Mouse (Mus musculus): ENCODE measurements at regions not wholly inside any gene's neighbourhood (a gene's known extent, or its start where the extent isn't known, plus 50 kb on each side); places are given as distances from the start of the nearest gene placed in this dataset.
"Not testable (repeated sequence)": the region's sequence is repeated elsewhere in the genome, so short reads cannot be mapped to it uniquely, and the experiment has no call there.

DNA sequence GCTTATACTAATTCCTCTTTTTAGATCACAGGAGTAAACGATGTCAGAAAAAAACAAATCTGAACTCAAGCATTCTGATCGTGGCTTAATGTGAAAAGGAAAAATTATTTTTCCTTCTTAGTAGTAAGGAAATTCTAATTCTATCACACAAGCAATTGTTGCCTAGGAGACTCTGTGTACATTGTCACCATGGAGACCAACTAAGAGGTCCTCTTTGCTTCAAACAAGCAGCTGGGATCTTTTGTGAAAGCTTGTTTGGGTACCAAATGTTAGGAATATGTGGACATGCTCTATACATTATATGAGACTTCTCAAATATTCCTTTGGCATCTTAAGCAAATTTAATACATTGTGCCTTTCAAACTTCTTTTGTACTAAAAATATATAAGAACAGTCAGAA lies 345.9 kb upstream of the Atp10a start:
- no peak for DNase-seq

DNA sequence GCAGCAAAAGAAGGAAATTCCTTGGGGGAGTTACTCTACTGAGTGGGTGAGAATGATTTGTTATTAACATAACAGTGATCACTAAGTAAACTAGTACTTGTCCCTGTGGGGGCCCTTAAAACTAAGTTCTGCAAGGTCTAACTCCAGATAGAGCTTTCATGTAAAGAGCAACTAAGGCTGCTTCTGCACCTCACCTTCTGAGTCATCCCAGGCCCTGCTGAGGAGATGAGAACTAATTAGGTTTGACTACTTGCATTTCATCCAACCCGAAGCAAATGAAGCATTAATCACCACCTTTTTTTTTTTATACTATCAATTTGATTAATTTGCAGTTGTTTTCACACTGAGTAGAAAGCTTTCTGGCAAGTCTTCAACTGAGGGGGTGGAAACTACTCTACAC lies 333.6 kb upstream of the Atp10a start:
- DNase-seq: no peak

DNA sequence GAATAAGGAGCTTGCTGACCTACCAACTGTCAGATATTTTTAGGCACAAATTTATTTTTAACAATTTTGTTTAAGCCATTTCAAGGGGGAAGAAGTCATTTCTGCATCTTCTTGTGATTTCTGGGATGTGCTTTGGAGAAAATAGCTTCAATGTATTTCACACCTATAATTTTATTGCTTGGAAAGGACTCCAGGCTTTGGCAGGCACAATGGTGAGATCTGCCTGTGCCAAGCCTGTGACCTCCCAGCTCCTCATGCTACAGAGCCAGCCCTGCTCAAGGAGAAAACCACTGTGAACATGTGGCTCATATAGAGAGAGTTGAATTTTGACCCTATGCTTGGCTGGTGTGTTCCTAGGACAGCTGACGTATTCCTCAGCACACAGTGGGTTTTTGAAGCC lies 288.6 kb upstream of the Atp10a start:
- no peak for DNase-seq

DNA sequence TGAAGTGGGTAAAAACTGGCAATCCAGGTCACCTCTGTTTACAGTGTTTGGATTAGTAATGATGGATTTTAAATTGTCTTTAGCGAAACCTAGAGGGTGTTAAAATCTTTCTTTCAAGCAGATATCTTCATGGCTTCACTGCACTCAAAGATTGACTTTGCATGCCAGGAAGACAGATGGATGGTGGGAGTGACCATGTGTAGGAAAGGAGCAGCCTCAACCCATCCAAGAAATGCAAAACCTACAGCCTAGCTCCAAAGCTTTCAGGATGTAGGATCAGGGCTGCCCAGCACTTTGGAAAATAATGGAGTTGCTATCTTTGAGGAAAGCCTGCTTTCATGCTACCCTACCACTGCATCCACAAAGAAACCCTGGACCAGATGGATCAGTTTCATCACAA lies 272.6 kb upstream of the Atp10a start:
- no peak for DNase-seq

DNA sequence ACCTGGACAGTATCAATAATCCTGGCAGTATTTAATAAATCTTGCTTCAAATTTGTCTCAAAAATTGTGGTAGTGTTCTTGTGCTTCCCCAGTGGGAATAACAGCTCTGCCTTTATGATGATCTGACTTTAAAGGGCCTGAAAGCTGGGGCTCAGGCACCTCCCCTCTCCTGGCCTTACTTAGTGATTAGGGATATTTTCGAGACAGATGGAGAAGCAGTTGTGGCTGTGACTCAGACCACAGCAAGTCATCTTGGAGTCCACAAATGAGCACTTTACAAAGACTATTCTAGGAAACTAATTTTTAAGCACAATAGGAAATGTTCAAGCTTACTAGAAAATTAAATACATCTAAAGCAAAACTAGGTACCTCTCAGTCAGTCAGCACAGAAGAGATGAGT lies 267.6 kb upstream of the Atp10a start:
- DNase-seq: no peak

DNA sequence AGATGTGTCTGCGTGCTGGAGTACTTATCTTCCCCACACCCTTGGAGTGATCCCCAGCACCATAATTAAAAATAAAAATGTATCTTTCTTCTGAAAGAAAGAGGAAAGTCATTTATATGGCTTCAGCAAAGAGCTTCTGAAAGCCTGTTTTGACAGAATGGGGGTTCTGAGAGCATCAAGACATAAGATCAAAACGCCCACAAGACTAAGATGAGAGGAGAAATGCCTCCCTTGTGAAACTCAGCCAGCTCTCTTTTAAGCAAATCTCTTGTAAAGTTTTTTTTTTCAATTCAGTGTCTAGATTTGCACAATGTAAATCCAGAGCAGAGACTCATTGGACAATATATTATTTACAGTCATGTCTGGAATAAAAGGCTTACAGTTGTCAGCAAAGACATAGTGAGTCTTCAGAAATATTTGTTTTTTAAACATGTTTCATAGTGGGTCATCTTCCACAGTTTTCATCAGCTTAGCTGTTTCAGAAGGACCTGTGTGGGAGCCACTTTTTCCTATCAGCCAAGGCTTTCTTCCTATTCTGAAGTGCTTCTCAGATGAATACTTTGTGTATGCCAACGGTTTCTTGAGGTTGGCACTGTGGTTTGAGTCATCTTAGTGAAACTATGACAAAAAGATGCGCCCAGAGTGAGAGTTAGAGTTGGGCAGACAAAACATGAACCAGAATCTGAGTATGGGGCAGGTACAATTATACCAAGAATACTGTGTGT lies 263.4 kb upstream of the Atp10a start:
- no peak for DNase-seq

DNA sequence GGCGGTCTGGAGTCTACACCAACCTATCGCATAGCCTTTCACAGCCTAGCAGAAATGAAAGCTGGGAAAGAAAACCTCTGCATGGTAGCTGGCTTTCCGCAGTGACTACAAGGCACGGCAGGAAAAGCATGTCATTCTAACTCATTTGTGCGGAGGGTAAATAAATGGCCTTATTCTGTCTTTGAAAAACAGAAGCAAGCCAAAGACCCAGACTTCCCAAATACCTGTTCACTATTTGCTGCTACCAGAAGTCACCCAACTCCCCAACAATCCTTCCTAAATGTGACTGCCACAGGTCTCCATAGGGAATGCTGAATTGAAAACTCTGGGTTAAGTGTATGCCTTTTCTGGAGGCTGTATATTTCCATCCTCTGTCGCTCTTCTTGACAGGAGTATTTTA lies 258.0 kb upstream of the Atp10a start:
- no peak for DNase-seq

DNA sequence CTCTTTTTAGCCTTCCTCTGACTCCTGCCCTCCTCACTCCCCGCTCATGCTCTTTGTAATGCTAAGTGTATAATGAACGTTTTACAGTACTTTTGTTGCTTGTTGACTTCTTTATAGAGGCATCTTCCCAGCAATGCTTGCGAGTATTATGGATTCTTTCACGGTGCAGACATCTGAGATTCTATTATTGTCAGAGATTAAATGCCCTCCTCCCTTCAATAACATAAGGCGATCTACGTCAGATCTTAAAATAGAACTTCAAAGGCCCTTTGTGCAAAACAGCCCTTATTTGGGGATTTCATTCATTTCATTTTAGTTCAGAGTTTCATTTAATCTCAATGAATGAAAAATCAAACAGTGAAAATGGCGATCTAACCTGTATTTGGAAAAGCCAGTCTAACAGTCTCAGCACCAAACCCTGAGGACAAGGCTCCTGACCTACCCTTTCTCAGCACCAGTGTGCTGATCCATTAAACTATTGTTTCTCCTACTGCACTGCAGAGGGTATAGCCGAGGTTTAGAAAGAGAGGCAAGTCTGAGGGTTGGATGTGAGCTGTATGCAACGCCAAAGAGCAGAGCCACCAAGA lies 257.3 kb upstream of the Atp10a start:
- DNase-seq: no peak

DNA sequence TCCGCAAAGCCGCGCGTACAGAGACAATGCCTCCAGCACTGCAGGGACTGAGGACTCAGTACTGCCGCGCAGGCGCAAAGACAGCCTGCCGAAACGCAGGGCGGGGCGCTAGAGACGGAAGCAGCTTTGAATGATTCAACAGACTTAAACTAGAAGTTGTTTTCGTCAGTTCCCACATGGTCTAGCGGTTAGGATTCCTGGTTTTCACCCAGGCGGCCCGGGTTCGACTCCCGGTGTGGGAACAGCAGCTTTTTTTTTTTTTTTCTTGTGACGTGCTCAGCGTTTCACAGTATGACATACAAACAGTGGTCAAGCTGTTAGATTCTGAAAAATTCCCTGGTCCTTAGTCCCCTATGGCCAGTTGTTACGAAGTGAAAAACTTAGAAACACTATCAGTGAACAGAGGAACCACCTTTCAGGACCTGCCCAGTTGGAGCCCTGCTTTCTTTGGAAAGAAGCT lies 256.8 kb upstream of the Atp10a start:
- peak; percentile 95 for DNase-seq

DNA sequence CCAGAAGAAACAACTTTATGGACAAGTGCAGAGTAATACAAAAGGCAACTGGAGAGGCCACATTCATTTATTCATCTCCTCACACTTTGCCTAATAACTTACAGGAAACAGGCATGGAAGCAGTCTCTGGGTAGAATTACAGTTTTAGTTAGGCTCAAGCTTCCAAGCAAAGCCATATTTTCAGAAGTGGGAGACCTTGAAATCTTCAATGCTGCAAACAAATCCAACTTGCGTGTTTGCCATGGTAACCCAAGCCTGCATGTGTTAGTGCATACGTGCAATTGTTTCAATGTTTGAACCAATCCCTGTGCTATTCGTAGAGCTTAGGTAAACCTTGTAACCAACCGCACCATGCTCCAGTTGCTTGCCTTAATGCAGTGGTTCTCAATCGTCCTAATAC lies 256.3 kb upstream of the Atp10a start:
- no peak for DNase-seq

DNA sequence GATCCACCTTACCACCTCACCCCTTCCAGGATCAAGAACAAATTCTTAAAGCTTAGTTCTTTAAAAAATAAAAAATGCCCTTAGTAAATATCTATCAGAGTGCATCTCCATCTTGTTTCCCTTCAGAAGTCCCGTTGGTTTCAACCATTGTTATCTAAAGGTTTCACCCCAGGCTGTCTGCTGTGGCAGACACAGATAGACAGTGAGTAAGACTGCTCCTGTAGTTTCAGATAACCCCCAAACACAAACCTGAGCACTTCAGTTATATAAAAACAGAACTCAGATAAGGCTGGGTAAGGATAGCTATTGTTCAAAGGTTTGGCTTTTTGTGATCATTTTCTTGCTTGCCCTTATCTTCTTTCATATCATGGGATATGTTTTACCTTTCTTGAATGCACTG lies 255.4 kb upstream of the Atp10a start:
- DNase-seq: no peak

DNA sequence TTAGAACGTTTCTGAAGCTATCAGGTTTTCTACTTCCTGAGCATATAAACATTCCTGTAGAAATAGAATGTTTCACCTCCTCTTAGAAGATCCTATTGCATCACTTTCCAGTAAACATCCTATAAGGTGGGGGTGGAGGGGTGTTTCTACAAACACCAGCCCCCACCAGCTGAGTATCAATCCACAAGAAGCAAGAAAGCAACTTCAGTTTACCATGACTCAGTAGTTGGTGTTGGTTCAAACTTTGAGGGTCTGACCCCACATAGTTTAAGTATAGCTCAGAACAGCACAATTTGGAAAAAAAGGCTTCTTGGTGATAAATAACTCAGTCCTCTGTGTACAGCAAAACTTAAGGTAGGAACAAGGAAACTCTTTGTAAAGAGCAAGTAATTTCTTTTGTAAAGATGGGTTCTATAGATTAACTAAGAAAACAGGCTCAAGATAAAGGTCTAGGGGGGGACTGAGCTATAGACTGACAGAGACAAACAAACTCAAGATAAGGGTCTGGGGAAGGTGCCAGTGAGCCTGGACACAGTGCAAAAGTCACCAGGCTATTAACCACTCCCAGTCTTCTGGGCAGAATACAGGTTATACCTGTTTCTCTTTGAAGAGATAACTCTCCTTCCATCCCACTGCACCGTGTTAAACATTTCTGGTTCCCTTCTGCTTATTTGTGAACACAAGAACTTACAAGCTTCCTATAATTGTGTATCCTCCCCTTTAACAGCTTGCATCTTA lies 218.9 kb upstream of the Atp10a start:
- DNase-seq: no peak

DNA sequence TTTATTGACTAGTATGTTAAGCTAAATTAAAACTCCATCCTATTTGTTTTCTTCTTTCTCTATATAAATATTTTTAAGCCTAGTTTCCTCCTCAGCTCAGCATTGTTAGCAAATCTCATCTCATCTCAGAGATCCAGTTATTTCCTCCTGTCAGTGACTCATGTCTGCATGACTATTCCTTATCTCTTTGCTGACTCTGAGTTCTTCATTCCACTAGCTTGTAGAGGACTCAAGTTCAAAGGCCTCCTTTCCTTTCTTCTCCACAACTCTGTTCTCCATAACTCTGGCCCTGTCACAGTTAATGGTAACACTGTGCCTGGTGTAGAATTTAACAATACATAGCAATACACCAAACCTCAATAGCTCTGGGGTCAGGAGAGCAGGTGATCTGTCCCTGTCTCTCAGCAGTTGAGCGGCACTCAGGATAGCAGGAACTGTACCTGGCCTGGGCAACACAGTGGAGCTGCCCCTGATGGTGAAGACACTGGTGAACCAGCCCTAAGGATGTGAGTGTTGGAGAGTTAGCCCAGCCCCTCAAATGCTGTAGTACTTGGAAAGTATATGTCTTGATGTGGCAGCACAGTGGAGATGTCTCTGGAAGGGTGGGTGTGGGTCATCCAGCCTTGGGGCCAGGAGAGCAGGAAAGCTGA lies 213.3 kb upstream of the Atp10a start:
- DNase-seq: no peak

DNA sequence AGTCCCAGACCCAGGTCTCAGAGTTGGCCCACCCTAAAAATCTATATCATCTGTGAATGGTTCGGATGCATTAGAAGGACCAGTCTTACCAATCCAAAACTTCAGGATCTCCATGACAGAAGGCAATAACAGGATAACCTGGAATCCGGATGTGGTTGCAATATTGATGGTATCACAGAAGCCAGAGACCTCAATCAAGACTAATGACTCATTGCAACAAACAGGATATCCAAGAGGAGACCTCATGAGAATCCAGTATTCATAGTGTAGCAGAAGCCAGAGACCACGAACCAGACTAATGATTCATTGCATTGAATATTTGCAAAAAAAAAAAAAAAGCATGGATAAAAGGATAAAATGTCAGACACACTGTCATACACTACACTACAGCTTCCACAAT lies 212.7 kb upstream of the Atp10a start:
- DNase-seq: no peak

DNA sequence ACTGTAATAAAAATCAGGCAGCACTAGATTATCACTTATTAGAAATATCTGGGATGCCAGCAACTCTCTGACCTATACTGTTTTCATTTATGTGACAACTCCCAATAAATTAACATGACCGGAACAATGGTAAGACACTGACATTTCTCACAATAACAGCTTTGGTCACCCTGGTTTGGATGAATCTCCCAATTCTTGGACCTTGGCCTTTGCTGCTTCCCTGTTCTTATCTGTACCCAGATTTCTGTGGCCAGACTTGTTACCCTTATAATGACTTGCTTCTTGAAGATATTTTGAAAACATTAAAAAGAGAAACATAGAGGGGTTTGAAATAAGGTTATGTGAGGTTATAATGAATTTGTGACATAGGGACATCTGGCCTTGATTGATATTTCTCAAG lies 210.2 kb upstream of the Atp10a start:
- no peak for DNase-seq

DNA sequence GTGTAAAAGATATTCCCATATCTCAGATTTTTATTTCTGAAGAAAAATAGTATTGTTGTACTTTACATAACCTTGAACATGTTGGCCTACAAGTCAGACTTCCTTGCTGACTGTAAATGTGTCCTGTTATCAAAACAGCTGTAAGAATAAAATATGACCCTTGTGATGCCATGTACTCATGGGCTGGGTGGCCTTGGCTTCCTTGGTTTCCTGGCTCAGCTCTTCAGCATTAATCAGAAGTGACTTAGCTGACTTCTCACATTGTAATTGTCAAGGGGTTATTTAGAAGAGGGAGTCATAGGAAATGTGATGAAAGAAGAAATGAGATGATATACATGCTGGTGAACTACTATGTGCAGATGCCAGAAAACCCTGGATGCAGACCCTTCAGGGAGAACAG lies 209.7 kb upstream of the Atp10a start:
- DNase-seq: no peak

DNA sequence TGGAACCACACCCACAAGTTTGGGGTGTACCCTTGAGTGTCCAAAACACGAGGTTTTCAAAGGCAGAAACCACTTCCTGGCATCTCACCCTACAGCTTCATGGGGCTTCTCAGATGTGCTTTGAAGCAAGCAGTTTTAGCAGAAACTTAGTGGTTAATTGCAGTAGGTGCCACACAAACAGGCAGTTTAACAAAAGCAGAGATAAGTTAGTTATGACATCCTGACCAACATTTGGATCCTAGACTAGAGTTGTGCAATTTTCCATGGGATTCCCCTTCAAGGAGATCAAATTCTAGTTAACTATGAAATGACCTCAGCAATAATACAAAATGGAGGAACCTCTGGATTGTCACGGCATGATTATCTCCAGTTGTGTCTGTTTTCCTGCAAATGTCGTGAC lies 207.2 kb upstream of the Atp10a start:
- no peak for DNase-seq

DNA sequence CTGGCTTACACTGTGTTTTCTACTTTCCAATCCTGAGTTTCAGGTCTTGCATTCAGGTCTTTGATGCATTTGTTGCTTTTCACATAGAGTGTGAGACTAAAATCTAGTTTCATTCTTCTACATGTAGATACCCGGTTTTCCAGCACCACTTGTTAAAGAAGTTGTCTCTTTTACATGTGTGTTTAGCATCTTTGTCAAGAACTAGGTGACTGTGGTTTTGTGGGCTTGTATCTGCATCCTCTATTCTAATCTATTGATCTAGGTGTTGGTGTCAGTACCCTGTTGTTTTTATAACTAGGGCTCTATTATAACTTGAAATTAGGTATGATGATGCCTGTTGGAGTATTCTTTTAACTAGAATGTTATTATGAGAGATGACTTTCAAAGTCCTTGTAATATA lies 204.0 kb upstream of the Atp10a start:
- no peak for DNase-seq

DNA sequence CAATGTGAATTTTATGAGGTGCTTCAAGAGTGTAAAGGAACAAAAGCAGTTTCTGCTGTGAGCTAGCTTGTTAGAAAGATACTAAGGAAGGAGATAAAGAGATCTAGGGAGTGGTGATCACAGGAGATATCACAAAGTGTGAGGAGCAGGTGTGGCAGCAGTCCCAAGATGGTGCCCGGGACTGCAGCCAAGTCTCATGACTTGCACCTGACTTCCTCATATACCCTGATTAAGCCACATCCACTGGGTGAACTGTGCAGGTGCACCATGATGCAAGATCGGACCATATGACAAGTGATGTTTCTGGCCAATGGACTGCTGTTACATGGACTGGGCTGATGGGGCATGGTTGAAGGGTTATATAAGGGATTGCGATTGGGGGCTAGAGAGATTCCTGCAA lies 197.8 kb upstream of the Atp10a start:
- not testable (repeated sequence) for DNase-seq

DNA sequence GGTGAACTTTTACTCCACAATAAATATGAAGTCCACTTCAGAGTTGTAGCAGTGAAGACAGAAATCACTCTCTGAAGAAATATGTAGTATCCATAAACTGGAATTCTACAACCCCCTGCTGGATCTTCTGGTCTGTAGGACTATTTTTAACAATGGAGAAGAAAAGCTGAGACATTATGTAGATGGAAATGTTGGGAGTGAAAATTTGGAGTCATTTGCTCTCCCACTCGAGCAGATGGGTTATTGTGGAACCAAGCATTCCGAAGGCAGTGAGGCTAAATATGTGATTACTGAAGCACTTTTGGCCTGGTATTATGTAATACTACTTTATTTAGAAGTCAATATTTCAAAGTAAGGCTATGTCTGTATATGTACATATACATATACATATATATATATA lies 195.0 kb upstream of the Atp10a start:
- DNase-seq: no peak

DNA sequence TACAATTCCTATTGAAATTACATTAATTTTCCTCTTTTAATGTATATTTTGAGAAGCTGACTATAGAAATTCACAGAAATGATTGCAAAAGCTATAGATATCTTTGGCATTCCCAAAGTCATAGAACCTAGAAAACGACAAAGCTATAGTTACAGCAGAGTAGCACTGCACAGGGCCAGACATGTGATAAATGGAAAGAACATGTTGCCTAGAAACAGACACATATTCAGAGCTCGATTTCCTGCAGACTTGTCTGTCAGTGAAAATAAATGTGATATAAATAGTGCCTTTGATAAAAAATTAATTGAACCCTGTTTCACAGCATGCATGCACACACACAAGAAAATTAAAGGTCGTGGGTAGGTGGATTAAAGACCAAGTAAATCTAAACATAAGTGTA lies 182.8 kb upstream of the Atp10a start:
- no peak for DNase-seq

DNA sequence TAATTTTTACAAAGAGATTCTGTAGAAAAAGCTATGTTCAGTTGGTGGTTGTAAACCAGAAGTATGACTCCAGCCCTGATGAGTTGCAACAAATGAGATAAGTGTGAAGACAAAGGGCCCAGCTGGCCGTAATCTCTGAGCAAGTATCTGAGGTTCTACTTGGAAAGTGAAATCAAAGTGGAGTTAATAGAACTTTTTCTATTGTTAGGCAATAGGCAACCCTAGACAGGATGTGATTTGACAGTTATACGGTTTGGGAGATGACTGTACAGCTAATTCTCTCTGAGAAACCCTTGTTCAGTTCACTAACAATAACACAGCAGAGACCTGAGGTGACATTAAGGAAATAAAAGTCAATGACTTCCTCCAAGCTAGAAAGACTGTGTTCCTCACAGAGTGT lies 180.8 kb upstream of the Atp10a start:
- peak; percentile 4 for DNase-seq

DNA sequence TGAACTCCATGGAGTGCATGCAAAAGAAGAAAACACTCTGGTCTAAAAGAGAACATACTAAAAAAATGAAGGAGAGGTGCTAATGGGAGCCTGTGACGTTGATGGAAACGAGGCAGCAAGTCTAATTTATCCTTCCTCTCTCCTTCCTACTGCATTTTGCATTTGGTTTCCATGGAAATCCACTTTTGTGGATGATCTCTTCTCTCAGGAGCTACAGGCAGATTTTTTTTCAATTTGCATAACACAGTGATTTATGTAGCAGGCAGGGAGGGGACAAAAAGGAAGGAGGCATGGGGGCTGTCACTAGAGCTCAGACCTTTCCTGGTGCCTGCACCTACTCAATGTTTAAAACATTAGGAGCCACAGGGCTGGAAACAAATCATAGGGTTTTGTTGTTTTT lies 167.7 kb upstream of the Atp10a start:
- no peak for DNase-seq

Data from lung, postnatal 10 days (tissue).